Mouse (Mus musculus) midbrain, embryonic 15.5 days (tissue): ENCODE results near the gene Hoxd4. TPM values are rescaled to one million over a fixed set of nuclear protein-coding genes. Genes with fewer than 3 reads are reported as not detected.
A peak's percentile ranks its signal among the peaks of the same experiment; 100 is the strongest.

ENCODE experiments used
- ATAC-seq: fragments of 200-750 bp; cut with Nextera tagmentation; replicated peaks from 2 replicates; pipeline ENCODE4 v1.8.0; 2017; ENCODE audit warnings: moderate TSS enrichment
- H3K27ac ChIP-seq: fragments of 300-500 bp; sonication (generic); 2 replicates; pipeline ENCODE4 v1.5.1; 2015; ENCODE audit warnings: mild to moderate bottlenecking, inconsistent platforms
- H3K27me3 ChIP-seq: fragments of 300-500 bp; sonication (generic); replicated peaks from 2 replicates; pipeline ENCODE4 v1.6.1; 2015; ENCODE audit warnings: inconsistent platforms
- H3K36me3 ChIP-seq: fragments of 300-500 bp; sonication (generic); replicated peaks from 2 replicates; pipeline ENCODE4 v1.6.1; 2015; ENCODE audit warnings: inconsistent platforms
- H3K4me1 ChIP-seq: fragments of 300-500 bp; sonication (generic); 2 replicates; pipeline ENCODE4 v1.6.1; 2015; ENCODE audit warnings: inconsistent platforms
- H3K4me2 ChIP-seq: fragments of 300-500 bp; sonication (generic); 2 replicates; pipeline ENCODE4 v1.6.1; 2015; ENCODE audit warnings: inconsistent platforms, mild to moderate bottlenecking, moderate library complexity
- H3K4me3 ChIP-seq: fragments of 300-500 bp; sonication (generic); 2 replicates; pipeline ENCODE4 v1.5.1; 2015; ENCODE audit warnings: mild to moderate bottlenecking, inconsistent platforms
- H3K9ac ChIP-seq: fragments of 300-500 bp; sonication (generic); 2 replicates; pipeline ENCODE4 v1.6.1; 2015; ENCODE audit warnings: mild to moderate bottlenecking, inconsistent platforms
- H3K9me3 ChIP-seq: fragments of 300-500 bp; sonication (generic); 2 replicates; pipeline ENCODE4 v1.6.1; 2016; ENCODE audit warnings: inconsistent platforms
- WGBS: fragments of 180-500 bp; shearing (Covaris S2); methylation state at CpG from one replicate; pipeline ENCODE4 v1.1.7; 2015; ENCODE audit warnings: mixed read lengths; 5-methylcytosine and 5-hydroxymethylcytosine counted together
- polyA plus RNA-seq: library from polyadenylated mRNA; unstranded; fragments of >200 nt; fragmentation: Nextera tagmentation; extraction: Ambion mirVana; gene quantifications from 2 replicates; pipeline ENCODE4 v1.2.1, GENCODE M21; 2015

Gene Hoxd4
- polyA plus RNA-seq, 1 experiment from 2014 or later, result not detected

DNA sequence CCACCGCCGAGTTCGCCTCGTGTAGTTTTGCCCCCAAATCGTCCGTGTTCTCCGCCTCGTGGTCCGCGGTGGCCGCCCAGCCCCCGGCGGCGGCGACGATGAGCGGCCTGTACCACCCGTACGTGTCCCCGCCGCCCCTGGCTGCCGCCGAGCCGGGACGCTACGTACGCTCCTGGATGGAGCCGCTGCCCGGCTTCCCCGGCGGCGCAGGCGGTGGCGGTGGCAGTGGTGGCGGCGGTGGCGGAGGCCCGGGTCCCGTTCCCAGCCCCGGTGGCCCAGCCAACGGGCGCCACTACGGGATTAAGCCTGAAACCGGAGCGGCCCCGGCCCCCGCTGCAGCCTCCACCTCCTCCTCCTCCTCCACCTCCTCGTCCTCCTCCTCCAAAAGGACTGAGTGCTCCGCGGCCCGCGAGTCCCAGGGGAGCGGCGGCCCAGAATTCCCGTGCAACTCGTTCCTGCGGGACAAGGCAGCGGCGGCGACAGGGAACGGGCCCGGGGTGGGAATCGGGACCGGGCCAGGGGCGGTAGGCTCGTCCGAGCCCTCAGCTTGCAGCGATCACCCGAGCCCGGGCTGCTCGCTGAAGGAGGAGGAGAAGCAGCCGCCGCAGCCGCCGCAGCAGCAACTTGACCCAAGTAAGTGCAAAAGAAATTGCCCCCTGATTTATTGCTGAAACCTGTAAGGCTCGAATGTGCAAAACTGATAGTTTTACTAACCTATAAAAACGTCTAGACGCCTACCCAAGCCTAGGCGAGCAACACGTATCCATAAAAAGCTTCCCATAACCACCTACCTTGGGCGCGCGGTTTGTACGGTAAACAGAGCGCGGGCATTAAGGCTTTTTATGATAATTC lies 13.3 kb upstream of the Hoxd4 start:
- Histone ChIP-seq H3K4me3 (peak overlapping the region; percentile 23), H3K36me3 (no peaks in the 10 kb centered on the region), H3K9me3 (no peaks in the 10 kb centered on the region), H3K4me1 (peaks cover 8% of the 10 kb centered on the region; the same call in 1 of the 2 replicates), H3K9ac (no peak overlapping the region), H3K27ac (no peak overlapping the region), H3K4me2 (peak overlapping the region; percentile 40), H3K27me3 (peaks cover 90% of the 10 kb centered on the region)
- ATAC-seq, result no peak
- under 1% methylated on average over 82 of the region's 86 CpGs for WGBS

- Histone ChIP-seq H3K27ac (no peak overlapping the region), H3K9me3 (no peaks in the 10 kb centered on the region), H3K4me1 (peaks cover 8% of the 10 kb centered on the region; the same call in 1 of the 2 replicates), H3K36me3 (no peaks in the 10 kb centered on the region), H3K4me2 (no peak overlapping the region), H3K4me3 (no peak overlapping the region), H3K9ac (no peak overlapping the region), H3K27me3 (peaks cover 90% of the 10 kb centered on the region)
- no peak for ATAC-seq
- WGBS, result under 1% methylated on average over 17 of the region's 17 CpGs
Measured at GRCm38 (mm10) chr2:74699053-74699430, 12.7 kb upstream of the Hoxd4 start.

GRCm38 (mm10) chr2:74699664-74700545 lies 11.8 kb upstream of the Hoxd4 start:
- Histone ChIP-seq H3K4me2 (no peak overlapping the region), H3K9ac (no peak overlapping the region), H3K27me3 (peaks cover 90% of the 10 kb centered on the region), H3K4me3 (no peak overlapping the region), H3K36me3 (no peaks in the 10 kb centered on the region), H3K27ac (no peak overlapping the region), H3K9me3 (no peaks in the 10 kb centered on the region), H3K4me1 (peaks cover 9% of the 10 kb centered on the region)
- WGBS, result 1% methylated on average over 23 of the region's 23 CpGs
- no peak for ATAC-seq

GRCm38 (mm10) chr2:74700546-74701112 lies 11.1 kb upstream of the Hoxd4 start:
- Histone ChIP-seq H3K27ac (no peak overlapping the region), H3K9ac (no peak overlapping the region), H3K4me1 (peaks cover 16% of the 10 kb centered on the region), H3K27me3 (peaks cover 89% of the 10 kb centered on the region), H3K9me3 (no peaks in the 10 kb centered on the region), H3K4me2 (no peak overlapping the region), H3K4me3 (no peak overlapping the region), H3K36me3 (no peaks in the 10 kb centered on the region)
- 1% methylated on average over 22 of the region's 22 CpGs for WGBS
- ATAC-seq, result no peak

DNA sequence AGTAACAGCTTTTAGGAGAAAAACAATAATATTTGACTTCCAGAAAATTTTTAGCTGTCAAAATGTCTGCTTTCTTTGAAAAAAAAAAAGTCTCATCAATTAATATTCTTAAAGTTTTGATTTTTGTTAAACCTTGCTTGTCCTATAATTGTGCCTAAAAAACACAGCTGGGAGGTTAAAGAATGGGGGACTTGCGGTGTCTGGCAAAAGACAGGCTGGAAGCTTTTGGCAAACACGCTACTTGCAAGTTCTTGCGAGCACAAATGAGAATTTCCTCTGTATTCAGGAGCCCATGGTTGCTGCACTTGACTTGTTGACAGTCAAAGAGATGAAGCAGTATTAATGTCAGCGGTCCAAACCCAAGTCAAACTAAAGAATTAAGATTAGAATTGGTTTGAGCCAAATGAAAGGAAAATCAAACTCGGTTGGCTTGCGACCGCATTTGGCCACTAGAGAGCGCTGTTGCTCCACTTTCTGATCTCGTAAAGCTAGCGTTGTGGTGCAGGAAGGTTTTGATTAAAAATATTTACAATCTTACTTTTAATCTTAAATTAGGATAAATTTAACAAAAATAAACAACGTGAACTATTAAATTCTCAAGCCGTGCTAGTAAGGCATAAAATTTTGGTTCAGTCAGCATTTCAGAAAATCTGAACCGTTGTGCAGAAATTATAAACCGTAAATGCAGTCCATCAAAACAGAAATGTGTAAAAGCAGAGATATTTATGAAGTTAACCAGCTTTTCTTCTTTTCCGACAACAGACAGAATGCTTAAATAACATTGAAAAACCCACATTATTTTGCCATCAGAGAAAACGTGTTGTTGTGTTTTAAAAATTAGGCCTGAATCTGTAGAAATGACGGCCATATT lies 9.5 kb upstream of the Hoxd4 start:
- peaks cover 86% of the 10 kb centered on the region for H3K27me3 ChIP-seq
- no peak overlapping the region for H3K9ac ChIP-seq
- no peak overlapping the region for H3K4me3 ChIP-seq
- no peaks in the 10 kb centered on the region for H3K9me3 ChIP-seq
- H3K4me2 ChIP-seq, result no peak overlapping the region
- peaks cover 19% of the 10 kb centered on the region for H3K4me1 ChIP-seq
- H3K27ac ChIP-seq, result no peak overlapping the region
- ATAC-seq, result no peak
- H3K36me3 ChIP-seq, result no peaks in the 10 kb centered on the region
- 11% methylated on average over 17 of the region's 17 CpGs for WGBS

- peaks cover 86% of the 10 kb centered on the region for H3K27me3 ChIP-seq
- H3K9ac ChIP-seq, result no peak overlapping the region
- no peak overlapping the region for H3K4me2 ChIP-seq
- H3K4me3 ChIP-seq, result no peak overlapping the region
- no peak for ATAC-seq
- H3K27ac ChIP-seq, result no peak overlapping the region
- 16% methylated on average over 6 of the region's 6 CpGs for WGBS
- no peaks in the 10 kb centered on the region for H3K36me3 ChIP-seq
- H3K9me3 ChIP-seq, result no peaks in the 10 kb centered on the region
- H3K4me1 ChIP-seq, result peaks cover 15% of the 10 kb centered on the region
Measured at GRCm38 (mm10) chr2:74702820-74703219, 8.9 kb upstream of the Hoxd4 start.

DNA sequence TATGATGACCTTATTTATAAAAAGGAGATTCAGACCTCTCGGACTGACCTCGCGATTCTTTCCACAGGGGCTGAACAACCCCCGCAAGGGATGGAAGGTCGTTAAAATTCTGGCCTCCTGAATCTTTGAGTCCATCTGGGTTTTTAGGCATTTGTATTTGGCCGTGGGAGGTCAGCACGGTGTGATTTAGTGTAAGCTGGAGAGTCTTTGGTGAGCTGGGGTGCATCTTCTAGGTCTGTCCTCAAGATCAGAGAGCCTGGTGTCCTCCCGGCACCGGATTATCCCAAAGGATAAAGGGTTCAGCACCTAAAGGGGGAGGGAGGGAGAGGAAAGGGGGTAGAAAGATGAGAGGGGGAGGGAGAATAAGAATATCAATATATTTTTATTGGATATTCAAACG lies 8.4 kb upstream of the Hoxd4 start:
- Histone ChIP-seq H3K4me1 (peaks cover 11% of the 10 kb centered on the region), H3K9ac (no peak overlapping the region), H3K4me2 (no peak overlapping the region), H3K27me3 (peaks cover 87% of the 10 kb centered on the region), H3K36me3 (no peaks in the 10 kb centered on the region), H3K27ac (no peak overlapping the region), H3K4me3 (no peak overlapping the region), H3K9me3 (no peaks in the 10 kb centered on the region)
- 4% methylated on average over 10 of the region's 10 CpGs for WGBS
- ATAC-seq, result no peak

- no peak overlapping the region for H3K27ac ChIP-seq
- 2% methylated on average over 26 of the region's 26 CpGs for WGBS
- peaks cover 88% of the 10 kb centered on the region for H3K27me3 ChIP-seq
- H3K36me3 ChIP-seq, result no peaks in the 10 kb centered on the region
- ATAC-seq, result no peak
- H3K4me1 ChIP-seq, result peaks cover 11% of the 10 kb centered on the region
- no peak overlapping the region for H3K4me3 ChIP-seq
- H3K9ac ChIP-seq, result no peak overlapping the region
- no peaks in the 10 kb centered on the region for H3K9me3 ChIP-seq
- no peak overlapping the region for H3K4me2 ChIP-seq
Measured at GRCm38 (mm10) chr2:74703720-74704392, 7.9 kb upstream of the Hoxd4 start.

- under 1% methylated on average over 50 of the region's 52 CpGs for WGBS
- Histone ChIP-seq H3K27ac (no peak within 1 kb of the TSS), H3K9ac (no peak within 1 kb of the TSS), H3K4me3 (peak within 1 kb of the TSS; percentile 28), H3K4me2 (peak within 1 kb of the TSS; percentile 46), H3K27me3 (peaks cover 88% of the 10 kb centered on the region), H3K36me3 (no peaks in the 10 kb centered on the region), H3K9me3 (no peaks in the 10 kb centered on the region), H3K4me1 (peaks cover 11% of the 10 kb centered on the region)
- no peak for ATAC-seq
Measured at GRCm38 (mm10) chr2:74704393-74704998, 7.2 kb upstream of the Hoxd4 start, which contains the start of gene Hoxd8. TSS of gene Hoxd8 (plus strand) at chr2:74704615.

- WGBS, result 0% methylated on average over 28 of the region's 66 CpGs
- Histone ChIP-seq H3K4me1 (peaks cover 11% of the 10 kb centered on the region), H3K4me3 (peak overlapping the region; percentile 28), H3K4me2 (peak overlapping the region; percentile 46), H3K9ac (no peak overlapping the region), H3K36me3 (no peaks in the 10 kb centered on the region), H3K27ac (no peak overlapping the region), H3K27me3 (peaks cover 88% of the 10 kb centered on the region), H3K9me3 (no peaks in the 10 kb centered on the region)
- no peak for ATAC-seq
Measured at GRCm38 (mm10) chr2:74704999-74705466, 6.7 kb upstream of the Hoxd4 start.
